Mouse (Mus musculus): ENCODE data around the gene Tspan32.

DNA sequence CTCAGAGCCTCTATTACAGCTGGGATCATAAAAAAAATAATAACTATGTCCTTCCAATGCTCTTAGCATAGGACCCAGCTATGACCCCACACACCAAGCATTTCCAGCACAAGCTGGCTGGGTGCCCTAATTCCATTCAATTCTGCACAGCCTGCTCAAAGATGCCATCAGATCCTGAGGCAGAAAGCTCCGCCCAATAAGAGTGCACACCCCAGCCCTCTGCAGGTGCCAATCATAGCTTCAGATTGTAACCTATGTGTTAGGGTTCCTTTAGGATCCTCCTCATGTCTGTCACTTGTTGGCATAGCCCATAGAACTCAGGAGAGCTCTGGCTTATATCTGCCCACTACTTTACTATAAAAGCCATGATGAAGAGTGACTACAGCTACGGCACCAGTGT is 7.8 kb upstream of the Tspan32 start:
- TF ChIP-seq CTCF (IDR thresholded peaks at IDR 0.05; ENCODE audit: low read depth, low read length) (no peak), POLR2A (IDR thresholded peaks at IDR 0.05; ENCODE audit: insufficient read depth, low read length) (no peak), EP300 (IDR thresholded peaks at IDR 0.05; ENCODE audit: insufficient read depth, low read depth, low read length) (no peak)
